Comparison of ENCODE assay signal across 7 mouse cellular contexts in the genomic region with DNA sequence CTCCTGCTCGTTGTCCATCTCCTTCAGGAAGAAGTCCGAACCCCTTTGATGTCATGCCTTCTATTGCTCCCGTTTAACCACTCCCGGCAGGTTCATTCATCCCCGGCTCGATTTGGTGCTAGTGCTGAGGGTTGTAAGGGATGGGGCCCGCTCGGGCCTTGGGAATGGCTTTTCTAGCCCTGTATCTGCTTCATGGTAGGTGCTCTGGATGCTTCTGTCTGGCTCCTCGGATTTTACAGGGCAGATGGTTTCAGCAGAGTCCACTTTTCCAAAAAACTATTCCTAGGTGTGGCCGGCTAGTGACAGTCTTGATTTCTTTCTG. TPM values are rescaled to one million over a fixed set of nuclear protein-coding genes. Genes with fewer than 3 reads are reported as not detected.
DNase-seq lines count a peak whose midpoint lies in the region; ATAC-seq and TF ChIP-seq lines count a peak whose summit lies in the region.

No protein-coding gene starts in this region.

- DNase-seq in lung, postnatal 10 days, result no peak
- DNase-seq in cerebellum, adult 11 months, result no peak
- DNase-seq in kidney, postnatal 14 days, result no peak

- TF ChIP-seq POLR2A in olfactory bulb, adult 2 months (IDR thresholded peaks at IDR 0.05; ENCODE audit: insufficient read depth, low read depth, low read length), result no peak

- H3K9me3 ChIP-seq in lung, embryonic 15.5 days, result no peaks in the 10 kb centered on the region
- no peaks in the 10 kb centered on the region for H3K9me3 ChIP-seq in embryonic facial prominence, embryonic 15.5 days (replicated peaks)
- H3K9me3 ChIP-seq in limb, embryonic 12.5 days, result no peaks in the 10 kb centered on the region

- 3% methylated on average over 10 of the region's 10 CpGs for WGBS in lung, embryonic 15.5 days
- 5% methylated on average over 10 of the region's 10 CpGs for WGBS in embryonic facial prominence, embryonic 15.5 days
- 4% methylated on average over 10 of the region's 10 CpGs for WGBS in limb, embryonic 12.5 days
- WGBS in olfactory bulb, adult 2 months, result 1% methylated on average over 10 of the region's 10 CpGs

- peak overlapping the region; percentile 88; the same call in 1 of the 2 replicates for H3K27ac ChIP-seq in lung, embryonic 15.5 days
- H3K27ac ChIP-seq in embryonic facial prominence, embryonic 15.5 days (replicated peaks), result peak overlapping the region; percentile 85; the same call in 1 of the 2 replicates
- peak overlapping the region; percentile 78; the same call in 1 of the 2 replicates for H3K27ac ChIP-seq in limb, embryonic 12.5 days
- peak overlapping the region; percentile 36; the same call in 1 of the 2 replicates for H3K27ac ChIP-seq in olfactory bulb, adult 2 months (ENCODE audit: insufficient read depth, low read depth, low read length)

- no peaks in the 10 kb centered on the region; the same call in 1 of the 2 replicates for H3K36me3 ChIP-seq in lung, embryonic 15.5 days
- 0 out of 2 replicates have a peak, but pooled peaks cover 6% of the 10 kb centered on the region for H3K36me3 ChIP-seq in embryonic facial prominence, embryonic 15.5 days
- H3K36me3 ChIP-seq in limb, embryonic 12.5 days, result peaks cover 15% of the 10 kb centered on the region

- no peak; the same call in 1 of the 2 replicates for TF ChIP-seq CTCF in olfactory bulb, adult 2 months (IDR thresholded peaks at IDR 0.05; ENCODE audit: insufficient read depth, low read depth, low read length)

- H3K4me2 ChIP-seq in lung, embryonic 15.5 days, result peak overlapping the region; percentile 74
- peak overlapping the region; percentile 61 for H3K4me2 ChIP-seq in embryonic facial prominence, embryonic 15.5 days (replicated peaks)
- H3K4me2 ChIP-seq in limb, embryonic 12.5 days, result peak overlapping the region; percentile 79

- H3K27me3 ChIP-seq in lung, embryonic 15.5 days, result no peaks in the 10 kb centered on the region
- H3K27me3 ChIP-seq in embryonic facial prominence, embryonic 15.5 days, result no peaks in the 10 kb centered on the region
- no peaks in the 10 kb centered on the region for H3K27me3 ChIP-seq in limb, embryonic 12.5 days

- H3K9ac ChIP-seq in lung, embryonic 15.5 days, result peak overlapping the region; percentile 93
- H3K9ac ChIP-seq in embryonic facial prominence, embryonic 15.5 days, result peak overlapping the region; percentile 87
- peak overlapping the region; percentile 93 for H3K9ac ChIP-seq in limb, embryonic 12.5 days (replicated peaks)

- H3K4me1 ChIP-seq in lung, embryonic 15.5 days, result peaks cover 15% of the 10 kb centered on the region
- peaks cover 17% of the 10 kb centered on the region for H3K4me1 ChIP-seq in embryonic facial prominence, embryonic 15.5 days
- H3K4me1 ChIP-seq in limb, embryonic 12.5 days (replicated peaks), result peaks cover 19% of the 10 kb centered on the region
- peaks cover 13% of the 10 kb centered on the region for H3K4me1 ChIP-seq in olfactory bulb, adult 2 months (ENCODE audit: control insufficient read depth, insufficient read depth, low read length)

- no peak for ATAC-seq in lung, embryonic 15.5 days (ENCODE audit: borderline replicate concordance, extremely low read depth, low FRiP score, low TSS enrichment)
- ATAC-seq in embryonic facial prominence, embryonic 15.5 days (ENCODE audit: insufficient number of reproducible peaks, low FRiP score, low TSS enrichment, low read depth), result peak; percentile 3; the same call in 1 of the 2 replicates
- ATAC-seq in limb, embryonic 12.5 days (ENCODE audit: insufficient number of reproducible peaks, insufficient read depth, low FRiP score, low TSS enrichment, low read depth), result no peak

- peak overlapping the region; percentile 79 for H3K4me3 ChIP-seq in lung, embryonic 15.5 days
- peak overlapping the region; percentile 93 for H3K4me3 ChIP-seq in embryonic facial prominence, embryonic 15.5 days (replicated peaks)
- H3K4me3 ChIP-seq in limb, embryonic 12.5 days (replicated peaks), result peak overlapping the region; percentile 91
- peak overlapping the region; percentile 89 for H3K4me3 ChIP-seq in olfactory bulb, adult 2 months (ENCODE audit: insufficient read depth, low read depth, low read length)

RNA-seq across cellular contexts. Expression of a gene that starts 0.6 kb away (rescaled TPM):
- 223 and 224 TPM in 2 replicates for polyA plus RNA-seq in lung, embryonic 15.5 days (2015; fragmentation: Nextera tagmentation; extraction: Ambion mirVana)
- 221 and 230 TPM in 2 replicates for polyA plus RNA-seq in embryonic facial prominence, embryonic 15.5 days (2015; fragmentation: Nextera tagmentation; extraction: Ambion mirVana)
- 206 and 211 TPM in 2 replicates for polyA plus RNA-seq in limb, embryonic 12.5 days (2016; fragmentation: Nextera tagmentation; extraction: Ambion mirVana)
- polyA plus RNA-seq in olfactory bulb, adult 2 months (2012; ENCODE audit: insufficient read depth, insufficient read length, low replicate concordance, missing spikeins), result not detected in 2 replicates

RNA-seq across cellular contexts. Expression of a gene that starts 4.7 kb away (rescaled TPM):
- not detected in 2 replicates for polyA plus RNA-seq in lung, embryonic 15.5 days (2015; fragmentation: Nextera tagmentation; extraction: Ambion mirVana)
- 0.16 TPM in 1 of 2 replicates, not detected in the other for polyA plus RNA-seq in embryonic facial prominence, embryonic 15.5 days (2015; fragmentation: Nextera tagmentation; extraction: Ambion mirVana)
- not detected in 2 replicates for polyA plus RNA-seq in limb, embryonic 12.5 days (2016; fragmentation: Nextera tagmentation; extraction: Ambion mirVana)
- polyA plus RNA-seq in olfactory bulb, adult 2 months (2012; ENCODE audit: insufficient read depth, insufficient read length, low replicate concordance, missing spikeins), result not detected in 2 replicates

RNA-seq across cellular contexts. Expression of a gene that starts 18.6 kb away (rescaled TPM):
- polyA plus RNA-seq in lung, embryonic 15.5 days (2015; fragmentation: Nextera tagmentation; extraction: Ambion mirVana), result 41.0 and 45.8 TPM in 2 replicates
- polyA plus RNA-seq in embryonic facial prominence, embryonic 15.5 days (2015; fragmentation: Nextera tagmentation; extraction: Ambion mirVana), result 43.4 and 47.8 TPM in 2 replicates
- polyA plus RNA-seq in limb, embryonic 12.5 days (2016; fragmentation: Nextera tagmentation; extraction: Ambion mirVana), result 53.3 and 55.9 TPM in 2 replicates
- polyA plus RNA-seq in olfactory bulb, adult 2 months (2012; ENCODE audit: insufficient read depth, insufficient read length, low replicate concordance, missing spikeins), result not detected in 2 replicates

RNA-seq across cellular contexts. Expression of a gene that starts 33.1 kb away (rescaled TPM):
- polyA plus RNA-seq in lung, embryonic 15.5 days (2015; fragmentation: Nextera tagmentation; extraction: Ambion mirVana), result 5.2 and 6.4 TPM in 2 replicates
- 4.0 and 5.8 TPM in 2 replicates for polyA plus RNA-seq in embryonic facial prominence, embryonic 15.5 days (2015; fragmentation: Nextera tagmentation; extraction: Ambion mirVana)
- polyA plus RNA-seq in limb, embryonic 12.5 days (2016; fragmentation: Nextera tagmentation; extraction: Ambion mirVana), result 4.1 and 5.4 TPM in 2 replicates
- polyA plus RNA-seq in olfactory bulb, adult 2 months (2012; ENCODE audit: insufficient read depth, insufficient read length, low replicate concordance, missing spikeins), result not detected in 2 replicates

Comparison
In these comparisons a context has a peak if more than half of its experiments do, and no peak if none do; other contexts are left out.
1. H3K27ac ChIP-seq: peak in every context shown above with its lines; median percentile 88 in lung, embryonic 15.5 days; 85 in embryonic facial prominence, embryonic 15.5 days; 78 in limb, embryonic 12.5 days; 36 in olfactory bulb, adult 2 months.